Mouse (Mus musculus) heart, adult 8-10 months (tissue): Measurements from ENCODE around the gene Lnpk. TPM values are rescaled to one million over a fixed set of nuclear protein-coding genes. Genes with fewer than 3 reads are reported as not detected.

Experiments
- DNase-seq: peaks from one replicate; pipeline ENCODE4 v3.0.0; 2022; ENCODE audit warnings: low spot score
- total RNA-seq, 4 experiments: library from RNA; stranded (reverse); gene quantifications; 2 replicates each; pipeline ENCODE4 v1.2.4; 2022

Gene Lnpk
- total RNA-seq, 4 experiments from 2014 or later = 18.7 to 23.7 (median 22.6) TPM

DNA sequence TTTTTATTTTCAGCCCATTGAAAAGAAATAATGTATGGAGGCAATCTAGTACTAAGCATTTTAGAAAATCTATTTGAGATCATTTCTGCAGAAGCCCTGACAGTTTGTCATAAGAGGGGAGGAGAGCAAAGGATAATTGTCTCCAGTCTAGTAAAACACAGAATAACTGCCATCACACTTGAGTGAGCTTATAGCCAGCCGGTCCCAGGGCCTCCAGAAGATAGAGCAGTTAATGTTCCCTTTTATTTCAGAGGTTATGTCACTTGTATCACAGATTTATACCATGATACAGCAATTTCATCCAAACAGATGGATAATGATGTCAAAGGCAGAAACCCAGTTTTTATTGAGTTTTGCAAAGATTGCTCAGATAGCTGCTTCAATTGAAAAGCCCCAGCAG lies 89.0 kb downstream of the Lnpk start:
- DNase-seq = no peak

DNA sequence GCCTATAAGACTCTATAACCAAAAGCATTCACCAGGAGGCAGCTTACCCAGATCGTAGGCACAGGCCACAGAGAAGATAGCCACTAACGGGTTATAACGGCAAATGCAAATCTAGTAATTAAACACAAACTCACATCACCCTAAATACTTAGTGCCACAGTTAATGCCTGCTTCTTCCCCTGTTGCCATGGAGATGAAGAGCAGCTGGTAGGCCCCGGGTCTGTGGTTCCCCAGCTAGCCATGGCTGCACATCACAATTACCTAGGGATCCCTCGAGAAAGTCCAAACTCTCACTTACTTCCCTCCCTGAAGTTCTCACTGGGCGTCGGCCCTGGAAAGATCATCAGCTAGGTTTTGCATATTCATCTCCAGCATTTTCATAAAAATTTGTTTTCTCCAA lies 90.8 kb downstream of the Lnpk start:
- DNase-seq = no peak

DNA sequence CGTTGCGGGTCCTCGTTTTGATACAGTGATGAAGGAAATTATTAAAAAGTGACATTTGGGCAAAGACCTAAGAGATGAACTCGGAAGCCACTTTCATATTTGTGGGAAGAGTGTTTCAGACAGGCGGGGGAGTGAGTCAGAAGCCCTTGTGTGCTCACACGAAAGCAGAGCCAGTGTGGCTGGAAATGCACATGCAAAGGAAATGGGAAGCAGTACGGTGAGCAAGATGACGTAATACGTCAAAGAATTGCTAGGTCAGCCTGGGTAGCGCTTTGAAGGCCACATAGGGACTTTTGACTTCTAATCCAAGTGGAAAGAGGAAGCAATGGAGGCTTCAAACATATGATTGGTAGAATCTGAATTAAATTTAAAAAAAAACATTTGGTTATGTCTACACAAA lies 96.6 kb downstream of the Lnpk start:
- no peak for DNase-seq

DNA sequence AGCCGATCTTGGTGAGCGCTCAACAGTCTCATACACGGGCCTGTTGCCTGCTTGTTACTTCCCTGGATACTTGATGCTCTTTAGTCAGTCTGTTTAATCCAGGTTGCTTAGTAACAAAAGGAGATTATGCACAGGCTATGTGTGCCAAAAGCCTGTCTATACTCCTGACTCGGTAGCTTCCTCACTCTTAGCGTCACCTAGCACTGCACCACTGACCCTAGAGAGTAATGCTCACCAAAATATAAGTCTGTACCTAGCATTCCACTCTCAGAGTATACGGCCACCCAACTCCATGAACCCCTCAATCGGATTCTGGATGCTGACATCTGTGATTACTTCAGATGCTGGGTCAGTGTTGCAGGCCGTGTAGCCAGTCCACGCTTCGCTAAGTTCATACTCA lies 97.1 kb downstream of the Lnpk start:
- DNase-seq = no peak

Other genes starting within 250 kb of the Lnpk start
- gene Evx2, start 80.1 kb upstream of the Lnpk start, total RNA-seq = not detected
- not detected for gene Hoxd13, start 88.9 kb upstream of the Lnpk start, total RNA-seq
- gene Hoxd12, start 95.6 kb upstream of the Lnpk start, total RNA-seq = not detected
- not detected for gene Hoxd11, start 100.1 kb upstream of the Lnpk start, total RNA-seq
- gene Hoxd10, start 112.5 kb upstream of the Lnpk start, total RNA-seq = under 1 TPM in 1 of 4 experiments, not detected in 3; 0.12 TPM
- gene Hoxd9, start 118.3 kb upstream of the Lnpk start, total RNA-seq = under 1 TPM; 0.22 to 0.49 (median 0.48) TPM
- 1 to 10 TPM in 1 of 4 experiments, under 1 TPM in 3; 0.53 to 1.5 (median 0.76) TPM for gene Hoxd8, start 125.2 kb upstream of the Lnpk start, total RNA-seq
- gene Hoxd3, start 132.5 kb upstream of the Lnpk start, total RNA-seq = under 1 TPM in 1 of 4 experiments, not detected in 3; 0.16 TPM
- under 1 TPM; 0.32 to 0.79 (median 0.38) TPM for gene Hoxd4, start 132.5 kb upstream of the Lnpk start, total RNA-seq
- gene Gm28230, start 147.3 kb upstream of the Lnpk start, total RNA-seq = not detected
- gene Hoxd1, start 183.5 kb upstream of the Lnpk start, total RNA-seq = not detected
- 100 to 1,000 TPM; 111 to 125 (median 119) TPM for gene Mtx2, start 246.4 kb upstream of the Lnpk start, total RNA-seq